Mouse (Mus musculus): ENCODE results near the gene Gpld1.

The Gpld1 gene

GRCm38 (mm10) chr13:24942512-24943282 is at the start of gene Gpld1:
Gpld1 (plus strand) TSS chr13:24943152.
- no peak for DNase-seq (ENCODE audit: low read depth)

GRCm38 (mm10) chr13:24893880-24894279 is 49.1 kb upstream of the Gpld1 start:
- no peak for DNase-seq (ENCODE audit: low read depth)

- no peak for DNase-seq (ENCODE audit: low read depth)
Observed at GRCm38 (mm10) chr13:24901916-24902315, 41.0 kb upstream of the Gpld1 start.

GRCm38 (mm10) chr13:24903412-24903811 is 39.5 kb upstream of the Gpld1 start:
- no peak for DNase-seq (ENCODE audit: low read depth)

GRCm38 (mm10) chr13:24905422-24905821 is 37.5 kb upstream of the Gpld1 start:
- DNase-seq (ENCODE audit: low read depth): no peak

- no peak for DNase-seq (ENCODE audit: low read depth)
Observed at GRCm38 (mm10) chr13:24906831-24907570, 36.0 kb upstream of the Gpld1 start.

- peak; percentile 23 for DNase-seq (ENCODE audit: low read depth)
Observed at GRCm38 (mm10) chr13:24909112-24909511, 33.8 kb upstream of the Gpld1 start.

GRCm38 (mm10) chr13:24913576-24913975 is 29.4 kb upstream of the Gpld1 start:
- DNase-seq (ENCODE audit: low read depth): no peak

- DNase-seq (ENCODE audit: low read depth): no peak
Observed at GRCm38 (mm10) chr13:24914915-24915314, 28.0 kb upstream of the Gpld1 start.

- no peak for DNase-seq (ENCODE audit: low read depth)
Observed at GRCm38 (mm10) chr13:24915831-24916230, 27.1 kb upstream of the Gpld1 start.

GRCm38 (mm10) chr13:24920333-24920977 is 22.5 kb upstream of the Gpld1 start:
- DNase-seq (ENCODE audit: low read depth): peak; percentile 85

GRCm38 (mm10) chr13:24921281-24921680 is 21.7 kb upstream of the Gpld1 start:
- no peak for DNase-seq (ENCODE audit: low read depth)

GRCm38 (mm10) chr13:24923991-24924390 is 19.0 kb upstream of the Gpld1 start:
- no peak for DNase-seq (ENCODE audit: low read depth)

GRCm38 (mm10) chr13:24930591-24930990 is 12.4 kb upstream of the Gpld1 start:
- no peak for DNase-seq (ENCODE audit: low read depth)

- DNase-seq (ENCODE audit: low read depth): peak; percentile 58
Observed at GRCm38 (mm10) chr13:24933199-24933598, 9.8 kb upstream of the Gpld1 start.

GRCm38 (mm10) chr13:24936772-24937107 is 6.2 kb upstream of the Gpld1 start:
- DNase-seq (ENCODE audit: low read depth): no peak

- DNase-seq (ENCODE audit: low read depth): peak; percentile 42
Observed at GRCm38 (mm10) chr13:24937108-24937838, 5.7 kb upstream of the Gpld1 start, which contains the start of gene Aldh5a1. Aldh5a1 (minus strand) TSS chr13:24937661.

- DNase-seq (ENCODE audit: low read depth): peak; percentile 42
Observed at GRCm38 (mm10) chr13:24937839-24938166, 5.1 kb upstream of the Gpld1 start.

GRCm38 (mm10) chr13:24938683-24939082 is 4.3 kb upstream of the Gpld1 start:
- DNase-seq (ENCODE audit: low read depth): peak; percentile 78

GRCm38 (mm10) chr13:24939472-24939871 is 3.5 kb upstream of the Gpld1 start:
- no peak for DNase-seq (ENCODE audit: low read depth)

GRCm38 (mm10) chr13:24943303-24943702 is 351 bp downstream of the Gpld1 start:
- DNase-seq (ENCODE audit: low read depth): no peak

- DNase-seq (ENCODE audit: low read depth): no peak
Observed at GRCm38 (mm10) chr13:24945567-24945966, 2.6 kb downstream of the Gpld1 start.
